Mouse (Mus musculus) CD4-positive naive resting alpha-beta T cell, adult 57 days (primary cell): ENCODE measurements around the gene ccdc198. TPM values are rescaled to one million over a fixed set of nuclear protein-coding genes. Genes with fewer than 3 reads are reported as not detected.

Experiments
- total RNA-seq: library from RNA; stranded (reverse); gene quantifications from one replicate; pipeline ENCODE4 v1.2.4, GENCODE M21; 2023

ccdc198 gene
- not detected for total RNA-seq

GRCm38 (mm10) chr14:49245126-49245714 is at the start of gene ccdc198:
ccdc198 (minus strand) TSS chr14:49245474.

GRCm38 (mm10) chr14:49171867-49172581 is 73.2 kb downstream of the ccdc198 start, which contains the start of gene Naa30:
Naa30 (plus strand) TSS chr14:49172226.

Other genes starting within 250 kb of the ccdc198 start
- 33.4 TPM for gene Ap5m1, start 179.4 kb downstream of the ccdc198 start, total RNA-seq
- 57.8 TPM for gene Exoc5, start 178.8 kb downstream of the ccdc198 start, total RNA-seq
- 52.2 TPM for gene Naa30, start 73.2 kb downstream of the ccdc198 start, total RNA-seq